In genomic region chr6:51468891-51469561, GRCm38 (mm10) we compare ENCODE assay signal across 8 mouse cellular contexts. TPM values are rescaled to one million over a fixed set of nuclear protein-coding genes. Genes with fewer than 3 reads are reported as not detected.
DNase-seq lines count a peak whose midpoint lies in the region; ATAC-seq and TF ChIP-seq lines count a peak whose summit lies in the region.

No protein-coding gene starts in this region.

- peaks cover 48% of the 10 kb centered on the region for H3K4me1 ChIP-seq in E14TG2a.4 (replicated peaks; ENCODE audit: low read depth, low read length)
- peaks cover 33% of the 10 kb centered on the region for H3K4me1 ChIP-seq in forebrain, embryonic 14.5 days (ENCODE audit: control insufficient read depth, insufficient read depth, low read length)
- H3K4me1 ChIP-seq in liver, postnatal 0 days (ENCODE audit: insufficient read depth): peaks cover 24% of the 10 kb centered on the region
- H3K4me1 ChIP-seq in neural tube, embryonic 14.5 days (ENCODE audit: control insufficient read depth, insufficient read depth, low read length): peaks cover 31% of the 10 kb centered on the region
- peaks cover 2% of the 10 kb centered on the region; the same call in 1 of the 2 replicates for H3K4me1 ChIP-seq in testis, adult 2 months (ENCODE audit: control insufficient read depth, insufficient read depth, low read length)

- peak overlapping the region; percentile 72 for H3K4me2 ChIP-seq in forebrain, embryonic 14.5 days (ENCODE audit: low read length)
- peak overlapping the region; percentile 70 for H3K4me2 ChIP-seq in liver, postnatal 0 days (ENCODE audit: low read depth, low read length)
- peak overlapping the region; percentile 62 for H3K4me2 ChIP-seq in neural tube, embryonic 14.5 days (ENCODE audit: low read depth, low read length)

- intact Hi-C loops in heart, postnatal 14 days (cut with DNase I): no loop called here

- no peaks in the 10 kb centered on the region for H3K9me3 ChIP-seq in E14TG2a.4 (ENCODE audit: low read length)
- H3K9me3 ChIP-seq in forebrain, embryonic 14.5 days (replicated peaks; ENCODE audit: control insufficient read depth, low read length): no peaks in the 10 kb centered on the region
- no peaks in the 10 kb centered on the region for H3K9me3 ChIP-seq in liver, postnatal 0 days (ENCODE audit: low read length)
- no peaks in the 10 kb centered on the region for H3K9me3 ChIP-seq in neural tube, embryonic 14.5 days (ENCODE audit: control insufficient read depth, low read length)

- peaks cover 70% of the 10 kb centered on the region for H3K36me3 ChIP-seq in E14TG2a.4 (ENCODE audit: insufficient read depth, low read length)
- peaks cover 49% of the 10 kb centered on the region for H3K36me3 ChIP-seq in forebrain, embryonic 14.5 days (ENCODE audit: control insufficient read depth, insufficient read depth, low read length)
- peaks cover 52% of the 10 kb centered on the region for H3K36me3 ChIP-seq in liver, postnatal 0 days (replicated peaks; ENCODE audit: insufficient read depth, low read length)
- peaks cover 29% of the 10 kb centered on the region for H3K36me3 ChIP-seq in neural tube, embryonic 14.5 days (ENCODE audit: control insufficient read depth, insufficient read depth, low read length)
- H3K36me3 ChIP-seq in testis, adult 2 months (ENCODE audit: control insufficient read depth, insufficient read depth, low read length): peaks cover 3% of the 10 kb centered on the region

- under 1% methylated on average over 63 of the region's 63 CpGs for WGBS in forebrain, embryonic 14.5 days
- WGBS in liver, postnatal 0 days (ENCODE audit: insufficient replicate concordance): under 1% methylated on average over 63 of the region's 63 CpGs
- under 1% methylated on average over 63 of the region's 63 CpGs for WGBS in neural tube, embryonic 14.5 days

- TF ChIP-seq EP300 in liver, postnatal 0 days (IDR thresholded peaks at IDR 0.05; ENCODE audit: low read depth): peak; percentile 68

- H3K27ac ChIP-seq in forebrain, embryonic 14.5 days (ENCODE audit: low read depth, low read length): peak overlapping the region; percentile 100
- peak overlapping the region; percentile 97 for H3K27ac ChIP-seq in liver, postnatal 0 days (ENCODE audit: low read depth)
- peak overlapping the region; percentile 100 for H3K27ac ChIP-seq in neural tube, embryonic 14.5 days (ENCODE audit: low read depth, low read length)
- peak overlapping the region; percentile 100 for H3K27ac ChIP-seq in testis, adult 2 months (ENCODE audit: control insufficient read depth, insufficient read depth, low read depth, low read length)

- peak; percentile 75 for DNase-seq in cerebellum, adult 11 months
- peak; percentile 83 for DNase-seq in forebrain, embryonic 14.5 days (ENCODE audit: low spot score)
- DNase-seq in heart, postnatal 14 days: peak; percentile 79 to 80
- peak; percentile 73 for DNase-seq in layer of hippocampus, adult 11-12 months (ENCODE audit: low spot score)
- peak; percentile 90 for DNase-seq in liver, postnatal 0 days

- ATAC-seq in forebrain, embryonic 14.5 days: peak; percentile 30
- ATAC-seq in liver, postnatal 0 days: peak; percentile 24
- ATAC-seq in neural tube, embryonic 14.5 days (ENCODE audit: low read depth): peak; percentile 28

- peak overlapping the region; percentile 96 for H3K4me3 ChIP-seq in E14TG2a.4 (replicated peaks; ENCODE audit: low read length)
- H3K4me3 ChIP-seq in forebrain, embryonic 14.5 days (ENCODE audit: low read depth, low read length): peak overlapping the region; percentile 100
- peak overlapping the region; percentile 69 for H3K4me3 ChIP-seq in liver, postnatal 0 days (ENCODE audit: low read depth, low read length)
- H3K4me3 ChIP-seq in neural tube, embryonic 14.5 days (ENCODE audit: low read depth, low read length): peak overlapping the region; percentile 100
- H3K4me3 ChIP-seq in testis, adult 2 months (ENCODE audit: control insufficient read depth, low read depth, low read length): peak overlapping the region; percentile 94

- H3K9ac ChIP-seq in forebrain, embryonic 14.5 days (ENCODE audit: low read length): peak overlapping the region; percentile 100
- peak overlapping the region; percentile 89 for H3K9ac ChIP-seq in liver, postnatal 0 days (replicated peaks)
- peak overlapping the region; percentile 100 for H3K9ac ChIP-seq in neural tube, embryonic 14.5 days (replicated peaks; ENCODE audit: low read depth, low read length)

- TF ChIP-seq POLR2A in testis, adult 2 months (IDR thresholded peaks at IDR 0.05; ENCODE audit: control insufficient read depth, low read depth, low read length): peak; percentile 53

- no peaks in the 10 kb centered on the region for H3K27me3 ChIP-seq in E14TG2a.4 (ENCODE audit: insufficient read depth, low read length)
- H3K27me3 ChIP-seq in forebrain, embryonic 14.5 days (replicated peaks; ENCODE audit: control insufficient read depth, insufficient read depth, low read length): no peaks in the 10 kb centered on the region
- H3K27me3 ChIP-seq in liver, postnatal 0 days (ENCODE audit: insufficient read depth, low read length): no peaks in the 10 kb centered on the region
- no peaks in the 10 kb centered on the region; the same call in 1 of the 2 replicates for H3K27me3 ChIP-seq in neural tube, embryonic 14.5 days (ENCODE audit: control insufficient read depth, insufficient read depth, low read length)
- no peaks in the 10 kb centered on the region for H3K27me3 ChIP-seq in testis, adult 2 months (ENCODE audit: control insufficient read depth, insufficient read depth, low read length)

- no peak for TF ChIP-seq CTCF in E14TG2a.4 (conservative IDR thresholded peaks at IDR 0.05; ENCODE audit: low read length)
- TF ChIP-seq CTCF in liver, postnatal 0 days (IDR thresholded peaks at IDR 0.05; ENCODE audit: low read depth): peak; percentile 15; the same call in 1 of the 2 replicates
- TF ChIP-seq CTCF in testis, adult 2 months (IDR thresholded peaks at IDR 0.05; ENCODE audit: control insufficient read depth, insufficient read depth, insufficient replicate concordance, low read depth, low read length): no peak

RNA-seq across cellular contexts. Expression of gene Hnrnpa2b1, which starts 0.7 kb away (rescaled TPM):
- 874 and 967 TPM in 2 replicates for polyA plus RNA-seq in forebrain, embryonic 14.5 days (2014; fragmentation: Nextera tagmentation; extraction: Ambion mirVana)
- total RNA-seq in heart, postnatal 14 days (2021): 100 to 1,000 TPM; 433 to 481 TPM
- 546 and 587 TPM in 2 replicates for polyA plus RNA-seq in liver, postnatal 0 days (2015; fragmentation: Nextera tagmentation; extraction: Ambion mirVana)
- 791 and 971 TPM in 2 replicates for polyA plus RNA-seq in neural tube, embryonic 14.5 days (2014; fragmentation: Nextera tagmentation; extraction: Ambion mirVana)
- polyA plus RNA-seq in testis, adult 2 months (2012; rRNA removed): 115 and 158 TPM in 2 replicates

RNA-seq across cellular contexts. Expression of gene Cbx3, which starts 1.1 kb away (rescaled TPM):
- 529 and 591 TPM in 2 replicates for polyA plus RNA-seq in forebrain, embryonic 14.5 days (2014; fragmentation: Nextera tagmentation; extraction: Ambion mirVana)
- total RNA-seq in heart, postnatal 14 days (2021): 10 to 100 TPM; 77.3 to 81.0 TPM
- 169 and 174 TPM in 2 replicates for polyA plus RNA-seq in liver, postnatal 0 days (2015; fragmentation: Nextera tagmentation; extraction: Ambion mirVana)
- polyA plus RNA-seq in neural tube, embryonic 14.5 days (2014; fragmentation: Nextera tagmentation; extraction: Ambion mirVana): 360 and 386 TPM in 2 replicates
- 6.7 and 8.2 TPM in 2 replicates for polyA plus RNA-seq in testis, adult 2 months (2012; rRNA removed)

RNA-seq across cellular contexts. Expression of gene Nfe2l3, which starts 36.6 kb away (rescaled TPM):
- polyA plus RNA-seq in forebrain, embryonic 14.5 days (2014; fragmentation: Nextera tagmentation; extraction: Ambion mirVana): 10.8 and 14.3 TPM in 2 replicates
- total RNA-seq in heart, postnatal 14 days (2021): 1 to 10 TPM in 1 of 2 experiments, under 1 TPM in 1; 0.56 to 1.0 TPM
- polyA plus RNA-seq in liver, postnatal 0 days (2015; fragmentation: Nextera tagmentation; extraction: Ambion mirVana): 0.15 and 0.16 TPM in 2 replicates
- 4.2 and 4.6 TPM in 2 replicates for polyA plus RNA-seq in neural tube, embryonic 14.5 days (2014; fragmentation: Nextera tagmentation; extraction: Ambion mirVana)
- polyA plus RNA-seq in testis, adult 2 months (2012; rRNA removed): 0.76 and 1.1 TPM in 2 replicates

RNA-seq across cellular contexts. Expression of gene Snx10, which starts 54.7 kb away (rescaled TPM):
- 44.4 and 61.5 TPM in 2 replicates for polyA plus RNA-seq in forebrain, embryonic 14.5 days (2014; fragmentation: Nextera tagmentation; extraction: Ambion mirVana)
- 10 to 100 TPM in 1 of 2 experiments, 1 to 10 TPM in 1; 7.3 to 10.8 TPM for total RNA-seq in heart, postnatal 14 days (2021)
- polyA plus RNA-seq in liver, postnatal 0 days (2015; fragmentation: Nextera tagmentation; extraction: Ambion mirVana): 15.3 and 17.7 TPM in 2 replicates
- polyA plus RNA-seq in neural tube, embryonic 14.5 days (2014; fragmentation: Nextera tagmentation; extraction: Ambion mirVana): 62.4 and 63.9 TPM in 2 replicates
- polyA plus RNA-seq in testis, adult 2 months (2012; rRNA removed): 1.5 and 1.7 TPM in 2 replicates

Comparison
In these comparisons a context has a peak if more than half of its experiments do, and no peak if none do; other contexts are left out.
1. Peak in every context shown above with its lines: DNase-seq, ATAC-seq, H3K4me3 ChIP-seq and H3K27ac ChIP-seq.
2. RNA of gene Cbx3, which starts 1.1 kb away (polyA plus RNA-seq): 529 to 591 TPM in forebrain, embryonic 14.5 days, 360 to 386 TPM in neural tube, embryonic 14.5 days and 169 to 174 TPM in liver, postnatal 0 days; 6.7 to 8.2 TPM in testis, adult 2 months; every median in the first group is over 10 times any median in the second.